Mouse (Mus musculus) heart, adult 2 months (tissue): ENCODE results near the gene Calhm2. TPM values are rescaled to one million over a fixed set of nuclear protein-coding genes. Genes with fewer than 3 reads are reported as not detected.
A peak's percentile ranks its signal among the peaks of the same experiment; 100 is the strongest.

Source experiments
- DNase-seq, 2 experiments: peaks; one replicate each; pipeline ENCODE4 v3.0.0; 2021
- H3K27ac ChIP-seq: fragments of 200-600 bp; 2 replicates; pipeline ENCODE4 v1.8.1; 2022
- H3K27me3 ChIP-seq: fragments of 200-500 bp; 2 replicates; pipeline ENCODE4 v1.6.1; 2012; ENCODE audit warnings: mild to moderate bottlenecking, low read length, inconsistent platforms, mixed read lengths; ENCODE audit not compliant: control insufficient read depth, insufficient read depth
- H3K36me3 ChIP-seq: fragments of 200-500 bp; 2 replicates; pipeline ENCODE4 v1.6.1; 2012; ENCODE audit warnings: low read length, inconsistent platforms; ENCODE audit not compliant: control insufficient read depth, insufficient read depth
- H3K4me1 ChIP-seq: fragments of 200-500 bp; 2 replicates; pipeline ENCODE4 v1.6.1; 2011; ENCODE audit warnings: low read length; ENCODE audit not compliant: control insufficient read depth, insufficient read depth
- H3K4me3 ChIP-seq: fragments of 200-600 bp; 2 replicates; pipeline ENCODE4 v1.8.1; 2022
- H3K79me2 ChIP-seq: fragments of 200-500 bp; replicated peaks from 2 replicates; pipeline ENCODE4 v1.6.1; 2012; ENCODE audit warnings: mild to moderate bottlenecking, inconsistent platforms, low read length, moderate library complexity, mixed read lengths; ENCODE audit not compliant: control insufficient read depth, insufficient read depth
- H3K9ac ChIP-seq: fragments of 200-500 bp; 2 replicates; pipeline ENCODE4 v1.6.1; 2012; ENCODE audit warnings: low read depth, mild to moderate bottlenecking, control low read depth, inconsistent platforms, low read length, mixed read lengths
- CTCF ChIP-seq: fragments of 200-600 bp; IDR thresholded peaks from 2 replicates; pipeline ENCODE4 v1.8.1; 2022; ENCODE audit warnings: antibody characterized with exemption, mild to moderate bottlenecking, moderate library complexity
- EP300 ChIP-seq: fragments of 200-500 bp; IDR thresholded peaks from 2 replicates; pipeline ENCODE4 v1.6.1; 2011; ENCODE audit warnings: low read depth, low read length, control low read depth; ENCODE audit not compliant: insufficient read depth
- POLR2A ChIP-seq: fragments of 200-500 bp; IDR thresholded peaks from 2 replicates; pipeline ENCODE4 v1.6.1; 2011; ENCODE audit warnings: mild to moderate bottlenecking, low read depth, low read length, control low read depth; ENCODE audit not compliant: insufficient read depth
- WGBS: fragments of 180-500 bp; shearing (Covaris S2); methylation state at CpG from one replicate; pipeline ENCODE4 v1.1.7; 2018; 5-methylcytosine and 5-hydroxymethylcytosine counted together
- intact Hi-C: fragments of 180-260 bp; cut with DNase I; formaldehyde crosslinking; loops from one replicate; pipeline ENCODE4 v1.15.1; 2025
- polyA plus RNA-seq: library from polyadenylated mRNA; depleted of rRNA; stranded (reverse); fragments of >200 nt; gene quantifications from 2 replicates; pipeline ENCODE4 v1.2.3, GENCODE M21; 2012
- total RNA-seq, 2 experiments: library from RNA; stranded (reverse); gene quantifications; 2 replicates each; pipeline ENCODE4 v1.2.3; 2021

The Calhm2 gene
- total and polyA plus RNA-seq, 3 experiments: 3.7 to 7.1 (median 4.5) TPM

DNA sequence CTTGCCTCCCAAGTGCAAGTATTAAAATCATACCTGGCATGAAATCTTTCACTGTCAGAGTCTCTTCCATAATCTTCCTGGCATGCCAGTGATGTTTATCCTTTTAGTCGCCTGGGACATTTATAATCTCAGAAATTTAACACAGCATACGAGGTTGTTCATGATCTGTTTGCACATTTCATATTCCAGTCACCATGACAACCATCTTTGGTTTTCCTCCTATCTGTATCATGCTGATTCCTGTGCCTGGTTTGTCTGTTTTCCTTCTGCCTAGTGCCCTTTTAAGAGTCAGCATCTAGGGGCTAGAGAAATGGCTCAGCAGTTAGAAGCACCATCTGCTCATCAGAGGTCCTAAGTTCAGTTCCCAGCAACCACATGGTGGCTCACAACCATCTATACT, 19.5 kb downstream of the Calhm2 start:
- DNase-seq: no peak
- H3K36me3 ChIP-seq: no peaks in the 10 kb centered on the region; the same call in 1 of the 2 replicates
- no peak overlapping the region for H3K27ac ChIP-seq
- H3K9ac ChIP-seq: no peak overlapping the region
- WGBS: 84% methylated on average over 2 of the region's 2 CpGs
- no peak overlapping the region for H3K4me3 ChIP-seq
- intact Hi-C loops: no loop called here
- no peaks in the 10 kb centered on the region for H3K4me1 ChIP-seq
- no peak for TF ChIP-seq EP300
- no peak for TF ChIP-seq CTCF
- TF ChIP-seq POLR2A: no peak
- no peaks in the 10 kb centered on the region for H3K79me2 ChIP-seq
- H3K27me3 ChIP-seq: no peaks in the 10 kb centered on the region

DNA sequence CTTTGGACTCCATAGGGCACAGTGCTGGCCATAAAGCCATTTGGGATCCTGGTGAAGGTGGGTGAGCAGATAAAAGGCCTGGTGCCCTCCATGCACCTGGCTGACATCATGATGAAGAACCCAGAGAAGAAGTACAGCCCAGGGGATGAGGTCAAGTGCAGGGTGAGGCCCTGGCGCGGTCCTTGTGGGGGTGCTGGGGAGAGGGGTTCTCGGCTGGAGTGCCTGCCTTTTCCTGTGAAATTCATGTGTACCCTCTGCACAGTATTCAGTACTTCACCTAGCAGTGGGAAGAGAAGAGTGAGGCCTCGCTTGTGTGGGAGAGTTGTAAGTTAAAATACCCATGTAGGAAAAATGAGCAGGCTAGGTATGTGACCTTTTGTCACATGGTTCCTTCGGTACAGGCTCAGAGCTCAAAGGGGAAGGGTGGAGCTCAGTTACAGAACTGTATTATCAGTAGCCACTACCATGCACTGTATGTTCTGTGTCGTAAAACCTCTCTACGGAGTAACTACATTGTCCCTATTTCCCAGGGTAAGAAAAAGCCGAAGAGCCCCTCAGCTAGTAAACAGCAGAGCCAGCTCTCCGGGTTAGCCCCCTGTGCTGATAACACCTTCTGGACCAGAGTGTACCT, 33.3 kb downstream of the Calhm2 start:
- Histone ChIP-seq H3K36me3 (no peaks in the 10 kb centered on the region; the same call in 1 of the 2 replicates), H3K9ac (no peak overlapping the region), H3K4me1 (no peaks in the 10 kb centered on the region), H3K4me3 (no peak overlapping the region), H3K27ac (no peak overlapping the region), H3K27me3 (no peaks in the 10 kb centered on the region), H3K79me2 (no peaks in the 10 kb centered on the region)
- WGBS: 78% methylated on average over 9 of the region's 9 CpGs
- DNase-seq: no peak
- TF ChIP-seq POLR2A (no peak), EP300 (no peak), CTCF (no peak)
- intact Hi-C loops: no loop called here

DNA sequence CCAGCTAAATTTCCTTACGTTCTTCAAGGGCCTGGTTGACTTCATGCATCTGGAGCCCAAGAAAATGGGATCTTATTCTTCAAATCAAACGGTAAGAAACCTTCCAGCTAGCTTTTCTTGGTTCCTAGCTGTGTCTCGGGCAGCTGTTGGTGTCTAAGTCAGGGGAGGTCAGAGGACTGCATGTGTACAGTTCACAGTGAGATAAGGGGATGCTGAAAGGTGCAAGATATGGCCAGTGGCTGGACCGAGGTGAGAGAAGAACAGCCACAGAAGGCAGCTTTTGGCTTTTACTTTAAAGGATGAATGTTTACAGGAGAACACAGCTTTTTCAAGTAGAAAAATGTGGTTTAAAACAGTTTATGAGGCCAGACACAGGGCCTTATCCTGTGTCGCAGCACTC, 37.0 kb downstream of the Calhm2 start:
- intact Hi-C loops: no loop called here
- H3K9ac ChIP-seq: no peak overlapping the region
- no peaks in the 10 kb centered on the region; the same call in 1 of the 2 replicates for H3K36me3 ChIP-seq
- H3K4me3 ChIP-seq: no peak overlapping the region
- TF ChIP-seq EP300: no peak
- no peak for TF ChIP-seq POLR2A
- TF ChIP-seq CTCF: no peak
- DNase-seq: no peak
- H3K4me1 ChIP-seq: no peaks in the 10 kb centered on the region
- WGBS: 77% methylated on average over 5 of the region's 5 CpGs
- no peak overlapping the region for H3K27ac ChIP-seq
- H3K79me2 ChIP-seq: no peaks in the 10 kb centered on the region
- H3K27me3 ChIP-seq: no peaks in the 10 kb centered on the region

DNA sequence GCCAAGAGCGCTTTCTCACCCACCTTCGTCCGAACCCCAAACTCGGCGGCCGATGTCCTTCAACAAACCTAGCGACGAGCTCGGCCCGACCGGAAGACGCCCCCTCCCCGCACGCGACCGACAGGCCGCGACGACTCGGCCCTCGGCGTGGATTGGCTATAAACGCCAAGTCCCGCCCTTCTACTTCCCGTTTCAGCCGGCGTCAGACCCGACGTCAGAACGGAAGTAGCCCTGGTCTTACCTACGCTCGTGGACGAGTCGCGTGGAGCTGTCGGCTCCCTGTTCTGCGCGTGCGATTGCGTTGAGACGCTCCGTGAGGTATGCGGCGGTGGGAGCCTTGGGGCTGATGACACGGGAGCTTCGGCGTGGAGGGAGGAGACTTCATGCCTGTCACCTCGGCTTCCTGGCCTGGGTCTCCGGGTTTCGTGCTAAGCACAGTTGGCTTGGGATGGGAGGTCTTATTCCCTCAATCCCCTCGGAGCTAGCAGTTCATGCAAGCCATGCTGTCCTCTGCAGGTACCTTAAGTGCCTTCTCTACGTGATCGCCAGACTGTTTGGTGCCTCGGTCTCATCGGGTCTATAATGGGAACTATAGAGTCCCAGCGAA, 47.4 kb downstream of the Calhm2 start, which contains the start of the genes Usmg5 and Pdcd11:
Gene Usmg5, minus strand, starts transcription at position 98 of the 607 bp plus-strand sequence.
Gene Pdcd11, plus strand, starts transcription at position 219 of the 607 bp plus-strand sequence.
- DNase-seq: peak; percentile 96
- H3K4me1 ChIP-seq: peaks cover 6% of the 10 kb centered on the region
- peak within 1 kb of the TSS; percentile 93 for H3K27ac ChIP-seq
- H3K9ac ChIP-seq: peak within 1 kb of the TSS; percentile 94
- TF ChIP-seq EP300: 0 out of 2 replicates have a peak, but pooled peaks have one; percentile 49
- TF ChIP-seq CTCF: no peak
- TF ChIP-seq POLR2A: peak; percentile 91
- H3K36me3 ChIP-seq: peaks cover 23% of the 10 kb centered on the region
- peaks cover 2% of the 10 kb centered on the region; the same call in 1 of the 2 replicates for H3K79me2 ChIP-seq
- under 1% methylated on average over 56 of the region's 56 CpGs for WGBS
- no peaks in the 10 kb centered on the region for H3K27me3 ChIP-seq
- peak within 1 kb of the TSS; percentile 74 for H3K4me3 ChIP-seq
- intact Hi-C loops: loop anchor here (1.0 kb wide), 1 partner anchor 22 kb away; no protein-coding TSS in a partner anchor

DNA sequence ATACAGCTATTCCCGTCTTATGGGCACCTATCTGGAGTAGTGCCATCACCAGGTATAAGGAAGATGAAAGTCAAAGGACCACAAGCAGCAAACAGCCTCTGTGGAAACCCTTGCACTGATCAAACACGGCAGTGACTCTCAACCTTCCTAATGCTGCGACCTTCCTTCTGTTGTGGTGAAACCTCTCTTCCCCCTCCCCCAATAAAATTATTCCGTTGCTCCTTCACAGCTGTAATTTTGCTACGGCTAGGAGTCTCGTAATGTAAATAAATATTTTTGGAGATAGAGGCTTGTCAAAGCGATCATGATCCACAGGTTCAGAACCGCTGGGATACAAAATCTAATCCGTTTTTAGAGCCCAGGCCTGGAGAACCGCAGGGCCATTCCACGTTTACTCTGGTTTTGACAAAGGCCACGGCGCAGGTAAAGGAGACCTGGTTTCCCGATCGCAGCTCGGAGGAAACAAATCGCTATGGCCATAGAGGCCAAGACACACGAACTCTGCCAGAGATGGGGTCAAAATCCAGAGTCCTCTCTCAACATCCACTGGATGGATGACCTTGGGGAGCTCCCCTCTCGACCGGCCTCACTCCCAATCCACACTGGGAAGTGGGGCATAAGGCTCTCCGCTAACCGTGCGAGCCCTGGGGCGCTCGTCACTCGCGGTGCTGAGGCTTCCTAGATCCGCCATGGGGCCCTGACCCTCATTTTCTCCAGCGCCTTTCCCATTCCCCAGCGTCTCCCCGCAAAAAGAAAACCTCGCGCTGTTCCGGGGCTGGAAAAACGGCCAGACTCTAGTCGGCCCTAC, 48.2 kb downstream of the Calhm2 start:
- WGBS: under 1% methylated on average over 36 of the region's 36 CpGs
- H3K27me3 ChIP-seq: no peaks in the 10 kb centered on the region

More for the DNA sequence above, 48.2 kb downstream of the Calhm2 start:
- TF ChIP-seq POLR2A: no peak
- TF ChIP-seq CTCF: no peak
- TF ChIP-seq EP300: no peak
- H3K79me2 ChIP-seq: peaks cover 2% of the 10 kb centered on the region; the same call in 1 of the 2 replicates
- H3K36me3 ChIP-seq: peaks cover 23% of the 10 kb centered on the region
- peak overlapping the region; percentile 74 for H3K4me3 ChIP-seq
- DNase-seq: no peak
- H3K9ac ChIP-seq: peak overlapping the region; percentile 94
- H3K4me1 ChIP-seq: peaks cover 6% of the 10 kb centered on the region
- peak overlapping the region; percentile 93 for H3K27ac ChIP-seq
- intact Hi-C loops: loop anchor here (1.0 kb wide), 1 partner anchor 22 kb away; no protein-coding TSS in a partner anchor
